Mouse (Mus musculus) forelimb bud, embryonic 11.5 days (tissue): ENCODE measurements around the gene Kif6.

ENCODE experiments used
- DNase-seq: peaks from one replicate; pipeline ENCODE4 v3.0.0-alpha.2; 2012; ENCODE audit warnings: low read depth, low spot score

Gene Kif6

GRCm38 (mm10) chr17:49894471-49894870 lies 279.5 kb downstream of the Kif6 start:
- DNase-seq: no peak

- DNase-seq: peak; percentile 87
Observed at GRCm38 (mm10) chr17:49898849-49899331, 284.0 kb downstream of the Kif6 start.

DNA sequence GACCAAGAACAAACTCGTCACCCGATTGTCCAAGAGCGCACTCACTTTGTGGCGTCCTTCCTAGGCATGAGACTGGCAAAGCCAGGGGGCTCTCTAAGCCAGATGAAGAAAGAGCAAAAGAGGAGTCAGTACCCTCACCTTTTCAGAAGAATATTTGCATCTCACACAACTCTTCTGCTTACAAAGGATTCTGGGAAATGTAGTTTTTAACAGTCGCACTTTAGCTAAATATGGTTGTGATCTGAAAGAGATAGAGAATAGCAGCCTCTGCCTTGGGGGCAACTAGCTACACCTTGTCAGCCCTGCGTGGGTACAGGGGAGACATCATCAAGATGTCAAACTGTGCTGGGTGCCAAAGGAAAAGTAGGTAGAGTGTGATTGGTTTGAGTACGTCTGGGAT lies 287.7 kb downstream of the Kif6 start:
- DNase-seq: no peak

- no peak for DNase-seq
Observed at GRCm38 (mm10) chr17:49923429-49923828, 308.5 kb downstream of the Kif6 start.

GRCm38 (mm10) chr17:49927611-49928010 lies 312.7 kb downstream of the Kif6 start:
- no peak for DNase-seq

- no peak for DNase-seq
Observed at GRCm38 (mm10) chr17:49933806-49934205, 318.9 kb downstream of the Kif6 start.

DNA sequence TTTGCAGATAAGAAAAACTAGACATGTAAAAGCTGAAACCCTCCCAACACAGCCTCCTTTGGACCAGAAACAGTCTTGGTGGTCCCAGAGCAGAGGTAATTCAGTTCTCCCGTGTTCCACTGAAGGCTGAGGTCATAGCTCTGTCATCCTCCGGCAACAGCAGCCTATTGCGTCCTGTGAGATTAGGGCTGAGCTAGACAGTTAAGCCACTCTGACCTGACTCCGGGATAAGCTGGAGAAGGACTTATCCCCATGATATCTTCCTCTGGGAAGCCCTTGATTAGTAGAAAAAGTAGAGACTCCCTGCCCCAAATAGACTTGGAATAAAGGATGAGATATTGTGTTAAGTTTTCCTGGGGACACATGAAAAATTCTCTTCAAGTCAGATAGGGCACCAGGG lies 319.6 kb downstream of the Kif6 start:
- DNase-seq: no peak

DNA sequence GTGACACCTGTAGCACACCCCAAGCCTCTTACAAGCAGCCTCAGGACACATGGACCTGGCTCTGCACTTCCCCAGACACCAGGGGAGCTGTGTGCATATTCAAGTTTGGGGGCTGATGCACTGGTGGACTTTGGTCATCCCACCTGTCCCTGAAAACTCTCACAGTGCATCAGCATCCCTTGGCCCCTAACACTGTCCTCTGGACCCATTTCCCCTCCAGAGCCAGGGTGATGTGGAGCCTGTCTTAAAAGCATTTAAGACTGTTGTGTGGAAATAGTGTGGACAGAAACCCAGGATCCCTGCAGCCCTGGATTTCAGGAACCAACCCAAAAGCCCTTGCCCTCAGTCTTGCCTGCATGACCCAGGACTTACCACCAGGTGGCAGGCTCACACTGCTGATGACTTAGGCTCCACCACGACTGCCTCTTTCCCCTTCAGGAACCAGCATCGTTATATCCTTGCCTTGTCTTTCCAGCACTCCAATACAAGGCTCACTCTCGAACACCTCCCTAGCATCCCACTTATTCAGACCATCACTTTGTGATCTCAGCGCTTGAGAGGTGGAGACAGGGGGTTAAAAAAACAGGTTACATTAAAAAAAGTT lies 320.8 kb downstream of the Kif6 start:
- peak; percentile 77 for DNase-seq

GRCm38 (mm10) chr17:49936214-49936613 lies 321.3 kb downstream of the Kif6 start:
- no peak for DNase-seq

DNA sequence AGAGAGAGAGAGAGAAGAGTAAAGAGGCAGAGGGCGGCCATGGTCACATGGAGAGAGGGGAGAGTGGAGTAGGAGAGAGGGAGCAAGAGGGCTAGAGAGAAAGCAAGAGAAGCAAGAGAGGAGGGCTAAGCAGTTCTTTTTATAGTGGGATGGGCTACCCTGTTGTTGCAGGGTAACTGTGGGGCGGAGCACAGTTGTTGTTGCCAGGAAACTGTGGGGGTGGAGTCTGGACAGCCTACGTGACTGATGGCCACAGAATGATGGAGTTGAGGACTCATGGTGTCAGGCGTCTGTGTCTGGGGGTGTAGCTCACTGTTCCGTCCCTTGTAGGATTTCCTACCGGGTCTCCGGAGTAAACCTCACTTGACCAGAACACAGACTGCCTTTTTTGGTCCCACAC lies 324.2 kb downstream of the Kif6 start:
- DNase-seq: no peak

DNA sequence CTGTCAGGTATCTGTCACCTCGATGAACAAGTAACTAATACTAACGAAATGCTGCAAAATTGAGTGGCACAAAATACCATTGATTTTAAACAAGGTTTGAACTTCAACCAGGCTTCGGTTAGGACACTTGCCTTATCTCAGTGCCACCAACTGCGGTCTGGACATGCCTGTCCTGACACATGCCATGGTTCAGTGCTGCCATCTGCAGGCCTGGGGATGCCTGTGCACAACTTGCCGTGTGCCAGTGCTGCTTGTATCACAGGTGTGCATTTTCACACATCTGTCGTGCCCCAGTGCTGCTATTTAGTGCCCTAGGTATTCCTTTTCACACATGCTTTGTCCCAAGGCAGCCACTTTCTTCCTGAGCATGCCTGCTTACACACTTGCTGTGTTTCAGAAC lies 327.7 kb downstream of the Kif6 start:
- DNase-seq: no peak

DNA sequence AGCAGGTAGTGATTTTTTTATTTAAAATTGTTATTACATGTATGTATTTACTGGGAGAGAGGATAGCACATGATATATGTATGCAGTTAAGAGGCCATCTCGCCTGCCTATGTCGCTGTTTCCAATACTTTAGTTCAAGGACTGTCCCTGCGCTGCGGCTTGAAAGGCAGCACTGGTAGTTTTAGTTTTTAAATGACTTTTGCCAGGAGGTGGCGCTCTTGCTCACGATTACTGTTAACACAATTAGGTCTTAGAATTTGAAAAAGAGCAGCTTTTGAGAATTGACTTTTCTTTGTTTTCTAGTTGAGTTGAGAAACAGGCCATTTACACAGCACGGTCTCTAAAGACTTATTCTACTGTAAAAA lies 336.5 kb downstream of the Kif6 start:
- DNase-seq: peak; percentile 81

DNA sequence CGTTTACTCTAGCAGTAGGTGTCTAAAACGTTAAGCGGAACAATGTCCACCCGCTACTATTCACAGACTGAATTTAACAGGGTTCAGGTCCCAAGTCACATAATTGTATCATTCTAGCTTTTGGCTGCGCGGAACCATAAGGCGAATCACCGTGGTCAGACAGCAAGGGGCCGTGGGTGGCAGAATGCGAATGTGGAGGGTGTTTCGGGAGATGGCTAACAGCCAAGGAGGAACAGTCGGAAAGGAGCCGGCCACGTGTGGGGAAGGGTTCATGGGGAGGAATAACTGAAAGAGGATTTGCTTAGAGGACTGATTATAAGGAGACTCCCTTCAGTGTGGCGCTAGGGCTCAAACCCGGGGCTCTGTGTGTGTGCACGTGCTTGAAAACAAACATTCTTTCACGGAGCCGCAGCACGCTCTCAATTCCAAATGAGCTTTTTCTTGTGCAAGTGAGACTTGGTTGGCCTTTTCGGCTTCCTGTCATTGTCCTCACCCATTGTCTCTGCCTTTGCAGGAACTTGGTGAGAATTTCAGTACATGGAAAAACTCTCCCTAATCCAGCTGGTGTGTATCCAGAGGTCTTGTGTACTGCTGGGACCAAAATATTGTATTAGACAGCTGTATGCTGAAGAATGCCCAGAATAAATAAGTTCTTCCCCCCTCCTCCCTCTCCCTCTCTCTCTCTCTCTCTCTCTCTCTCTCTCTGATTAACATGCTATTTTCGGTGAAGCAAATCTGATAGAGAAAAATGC lies 337.1 kb downstream of the Kif6 start:
- no peak for DNase-seq

- DNase-seq: no peak
Observed at GRCm38 (mm10) chr17:49959021-49959420, 344.1 kb downstream of the Kif6 start.
